Mouse (Mus musculus): ENCODE results near the gene Mmd. TPM values are rescaled to one million over a fixed set of nuclear protein-coding genes. Genes with fewer than 3 reads are reported as not detected.

The Mmd gene
- total RNA-seq (2021) = 1 to 10 TPM; 9.2 to 9.5 TPM
- long read RNA-seq, experiment 1, partial matches to known transcripts = 0 of 6 reads
- long read RNA-seq, experiment 1, other reads (novel, unspliced or antisense) = 2 of 6 reads
- long read RNA-seq, experiment 2, partial matches to known transcripts = 3 of 7 reads
- long read RNA-seq, experiment 2, other reads (novel, unspliced or antisense) = 1 of 7 reads

DNA sequence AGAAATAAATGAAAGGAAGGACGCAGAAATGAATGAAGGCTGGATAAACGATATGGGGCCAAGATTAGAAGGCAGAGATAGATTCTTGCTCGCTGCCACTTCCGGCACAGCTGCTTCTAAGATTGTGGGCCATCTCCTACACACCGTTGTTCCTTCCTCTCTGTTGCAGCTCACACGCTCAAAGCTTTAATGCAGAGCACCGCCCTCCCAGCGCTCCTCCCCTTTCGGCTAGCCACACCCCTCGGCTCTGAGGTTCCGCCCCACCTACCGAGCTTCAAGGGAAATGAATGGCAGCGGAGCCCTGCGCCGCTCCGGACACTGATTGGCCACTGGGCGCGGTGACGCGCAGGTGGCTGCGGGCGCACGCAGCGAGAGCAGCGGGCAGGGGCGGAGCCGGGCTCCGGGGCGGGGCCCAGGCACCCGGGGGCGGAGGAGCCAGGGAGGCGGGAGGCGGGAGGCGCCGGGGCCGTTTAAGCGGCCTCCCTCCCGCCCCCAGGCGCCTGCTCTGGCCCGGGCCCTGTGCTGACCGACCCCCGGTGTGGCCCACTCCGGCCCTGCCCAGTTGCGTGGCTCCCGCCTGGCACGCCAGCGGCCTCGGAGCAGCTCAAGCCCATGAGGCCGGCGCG, at the start of gene Mmd:
Gene Mmd, plus strand, starts transcription at position 432 of the 626 bp plus-strand sequence.
- TF ChIP-seq CTCF (IDR thresholded peaks at IDR 0.05) = no peak
- intact Hi-C loops (cut with DNase I) = loop anchor here (5.0 kb wide), 1 partner anchor 62 kb away; the partner anchor contains the start of gene Gm45716
- Histone ChIP-seq H3K27ac (peak within 1 kb of the TSS; percentile 93), H3K4me3 (peak within 1 kb of the TSS; percentile 83)
- peak; percentile 98 for DNase-seq

- no peak for DNase-seq
These were observed 48.4 kb upstream of the Mmd start for GRCm38 (mm10) chr11:90200826-90201225.

DNA sequence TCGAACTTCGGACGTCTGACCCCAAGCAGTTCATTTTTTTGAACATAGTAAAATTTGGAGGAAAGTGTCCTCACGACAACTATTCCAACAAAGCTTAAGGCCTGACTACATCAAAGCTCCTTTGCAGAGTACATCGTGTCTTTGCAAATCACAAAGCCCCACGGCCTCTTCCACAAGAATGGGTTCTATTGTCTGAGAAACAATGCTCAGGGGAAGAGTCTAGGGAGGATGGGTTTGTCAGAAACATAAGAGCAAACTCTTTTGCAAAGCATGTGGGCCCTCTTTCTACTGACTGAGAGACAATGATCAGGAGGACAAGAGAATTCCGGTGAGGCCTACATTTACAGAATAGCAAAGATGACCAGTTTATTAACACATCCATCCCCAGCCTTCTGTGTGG, 35.0 kb upstream of the Mmd start:
- H3K27ac ChIP-seq = no peak overlapping the region
- DNase-seq = no peak
- intact Hi-C loops (cut with DNase I) = no loop called here
- no peak for TF ChIP-seq CTCF (IDR thresholded peaks at IDR 0.05)
- H3K4me3 ChIP-seq = no peak overlapping the region

More at GRCm38 (mm10) chr11:90200826-90201225, 48.4 kb upstream of the Mmd start:
- Histone ChIP-seq H3K4me3 (no peak overlapping the region), H3K27ac (no peak overlapping the region)
- intact Hi-C loops (cut with DNase I) = no loop called here
- TF ChIP-seq CTCF (IDR thresholded peaks at IDR 0.05) = no peak

GRCm38 (mm10) chr11:90220022-90220645, 29.1 kb upstream of the Mmd start:
- DNase-seq = no peak
- no peak for TF ChIP-seq CTCF (IDR thresholded peaks at IDR 0.05)
- Histone ChIP-seq H3K4me3 (no peak overlapping the region), H3K27ac (no peak overlapping the region)
- intact Hi-C loops (cut with DNase I) = no loop called here

- intact Hi-C loops (cut with DNase I) = no loop called here
- TF ChIP-seq CTCF (IDR thresholded peaks at IDR 0.05) = no peak
- Histone ChIP-seq H3K4me3 (no peak overlapping the region), H3K27ac (no peak overlapping the region)
- no peak for DNase-seq
These were observed 28.5 kb upstream of the Mmd start for GRCm38 (mm10) chr11:90220750-90221149.

DNA sequence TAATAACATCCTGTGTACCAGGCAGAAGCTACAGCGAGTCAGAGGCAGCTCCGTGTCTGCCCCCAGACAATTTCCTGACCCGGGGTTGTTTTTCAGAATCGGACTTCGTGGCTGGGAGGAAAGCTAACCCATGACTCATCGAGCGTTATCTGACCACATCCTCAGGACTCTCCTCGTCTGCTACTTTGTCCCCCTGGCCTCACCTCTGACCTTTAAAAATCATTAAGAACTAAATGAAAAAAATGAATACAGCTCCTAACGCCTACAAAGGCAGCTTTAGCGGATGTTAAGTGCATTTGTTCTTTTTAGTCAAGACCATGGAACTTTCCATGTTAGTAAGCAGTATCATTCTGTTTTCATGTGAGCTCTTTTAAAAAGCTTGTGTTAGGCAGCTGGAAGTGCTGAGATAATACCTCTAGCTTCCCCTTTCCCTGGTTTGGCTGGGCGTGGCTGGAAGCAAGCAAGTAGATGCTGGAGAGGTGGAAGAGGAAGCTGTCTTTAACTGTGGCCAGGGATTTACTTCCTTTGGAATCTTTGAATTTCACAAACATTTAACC, 24.3 kb upstream of the Mmd start:
- peak; percentile 25 for DNase-seq
- intact Hi-C loops (cut with DNase I) = no loop called here
- peak overlapping the region; percentile 12 for H3K27ac ChIP-seq
- TF ChIP-seq CTCF (IDR thresholded peaks at IDR 0.05) = no peak
- no peak overlapping the region for H3K4me3 ChIP-seq

GRCm38 (mm10) chr11:90227000-90227922, 22.0 kb upstream of the Mmd start:
- no peak for TF ChIP-seq CTCF (IDR thresholded peaks at IDR 0.05)
- intact Hi-C loops (cut with DNase I) = no loop called here

GRCm38 (mm10) chr11:90228251-90228949, 20.9 kb upstream of the Mmd start:
- TF ChIP-seq CTCF (IDR thresholded peaks at IDR 0.05) = no peak

More at GRCm38 (mm10) chr11:90227000-90227922, 22.0 kb upstream of the Mmd start:
- DNase-seq = no peak
- Histone ChIP-seq H3K4me3 (no peak overlapping the region), H3K27ac (no peak overlapping the region)

GRCm38 (mm10) chr11:90229800-90230199, 19.5 kb upstream of the Mmd start:
- DNase-seq = no peak
- intact Hi-C loops (cut with DNase I) = no loop called here
- no peak overlapping the region for H3K4me3 ChIP-seq
- H3K27ac ChIP-seq = peak overlapping the region; percentile 28; the same call in 1 of the 2 replicates
- no peak for TF ChIP-seq CTCF (IDR thresholded peaks at IDR 0.05)

More at GRCm38 (mm10) chr11:90228251-90228949, 20.9 kb upstream of the Mmd start:
- H3K4me3 ChIP-seq = no peak overlapping the region
- no peak overlapping the region for H3K27ac ChIP-seq
- intact Hi-C loops (cut with DNase I) = no loop called here
- DNase-seq = no peak

GRCm38 (mm10) chr11:90230671-90231070, 18.6 kb upstream of the Mmd start:
- Histone ChIP-seq H3K4me3 (no peak overlapping the region), H3K27ac (peak overlapping the region; percentile 28; the same call in 1 of the 2 replicates)
- no peak for DNase-seq
- no peak for TF ChIP-seq CTCF (IDR thresholded peaks at IDR 0.05)
- intact Hi-C loops (cut with DNase I) = no loop called here

DNA sequence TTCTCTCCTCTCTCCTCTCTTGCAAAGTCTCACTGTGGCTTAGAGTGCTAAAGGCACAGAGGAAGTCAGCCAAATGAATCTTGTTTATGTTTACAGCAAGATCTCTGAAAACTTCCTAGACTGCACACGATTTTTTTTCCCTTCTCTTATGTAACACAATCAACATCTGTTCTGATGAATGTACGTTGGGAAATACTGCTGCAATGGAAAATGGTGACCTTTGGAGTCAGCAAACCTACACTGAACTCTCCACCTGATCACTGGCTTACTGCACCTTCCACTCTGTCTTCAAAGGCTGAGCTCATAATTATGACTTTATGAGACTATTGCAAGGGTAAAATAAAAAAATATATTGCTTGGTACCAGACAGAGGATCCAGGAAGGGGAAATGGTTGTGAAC, 17.6 kb upstream of the Mmd start:
- H3K4me3 ChIP-seq = no peak overlapping the region
- no peak for TF ChIP-seq CTCF (IDR thresholded peaks at IDR 0.05)
- no peak for DNase-seq
- no peak overlapping the region for H3K27ac ChIP-seq
- intact Hi-C loops (cut with DNase I) = no loop called here

Measured in gastrocnemius, adult 2 months (tissue).